Mouse (Mus musculus) stomach, postnatal 0 days (tissue): ENCODE results near the gene Sowahb.

ENCODE experiments used
- CTCF ChIP-seq: IDR thresholded peaks from 2 replicates; pipeline ENCODE4 v1.5.1; 2016; ENCODE audit warnings: antibody characterized with exemption, low read depth, mild to moderate bottlenecking, moderate library complexity
- EP300 ChIP-seq: optimal IDR thresholded peaks from 2 replicates; pipeline ENCODE3; 2016; ENCODE audit warnings: antibody characterized with exemption

DNA sequence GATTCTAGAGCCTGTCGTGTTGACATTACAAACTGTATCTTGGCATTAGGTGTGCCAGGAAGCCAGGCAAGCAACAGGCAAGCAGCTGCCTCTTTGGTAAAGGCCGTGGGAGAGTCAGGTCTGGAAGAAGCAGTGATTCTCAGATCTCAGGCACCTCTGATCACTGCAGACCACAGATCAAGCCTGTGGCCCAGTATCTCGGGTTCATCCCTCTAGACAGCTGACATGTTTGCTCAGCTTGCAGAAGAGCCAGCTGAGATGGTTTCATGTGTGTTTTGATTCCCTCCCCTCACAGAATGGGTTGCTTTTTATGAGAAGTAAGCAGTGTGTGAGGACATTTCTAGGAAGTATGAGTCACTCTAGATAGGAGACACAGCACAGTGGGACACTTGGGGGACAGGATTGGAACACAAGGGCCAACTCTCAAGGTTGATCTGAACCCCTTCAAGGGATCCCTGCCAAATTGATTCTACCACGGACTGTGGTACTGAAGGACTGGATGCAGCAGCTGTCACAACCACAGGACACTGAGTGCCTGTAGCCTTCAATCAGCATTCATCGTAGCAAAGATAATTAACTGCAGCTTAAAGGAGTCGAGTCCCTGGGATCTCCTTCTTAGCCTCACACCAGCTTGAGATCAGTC, 24.7 kb downstream of the Sowahb start:
- TF ChIP-seq CTCF = no peak
- TF ChIP-seq EP300 = no peak
